Mouse (Mus musculus) c-Kit-positive CD71-positive TER-119-negative erythroid progenitor cells, embryonic 14.5 days (primary cell): ENCODE measurements around the gene Zgrf1.

Experiments used
- DNase-seq: peaks from one replicate; pipeline ENCODE4 v3.0.0-alpha.2; 2013; ENCODE audit warnings: low read depth

Gene Zgrf1

DNA sequence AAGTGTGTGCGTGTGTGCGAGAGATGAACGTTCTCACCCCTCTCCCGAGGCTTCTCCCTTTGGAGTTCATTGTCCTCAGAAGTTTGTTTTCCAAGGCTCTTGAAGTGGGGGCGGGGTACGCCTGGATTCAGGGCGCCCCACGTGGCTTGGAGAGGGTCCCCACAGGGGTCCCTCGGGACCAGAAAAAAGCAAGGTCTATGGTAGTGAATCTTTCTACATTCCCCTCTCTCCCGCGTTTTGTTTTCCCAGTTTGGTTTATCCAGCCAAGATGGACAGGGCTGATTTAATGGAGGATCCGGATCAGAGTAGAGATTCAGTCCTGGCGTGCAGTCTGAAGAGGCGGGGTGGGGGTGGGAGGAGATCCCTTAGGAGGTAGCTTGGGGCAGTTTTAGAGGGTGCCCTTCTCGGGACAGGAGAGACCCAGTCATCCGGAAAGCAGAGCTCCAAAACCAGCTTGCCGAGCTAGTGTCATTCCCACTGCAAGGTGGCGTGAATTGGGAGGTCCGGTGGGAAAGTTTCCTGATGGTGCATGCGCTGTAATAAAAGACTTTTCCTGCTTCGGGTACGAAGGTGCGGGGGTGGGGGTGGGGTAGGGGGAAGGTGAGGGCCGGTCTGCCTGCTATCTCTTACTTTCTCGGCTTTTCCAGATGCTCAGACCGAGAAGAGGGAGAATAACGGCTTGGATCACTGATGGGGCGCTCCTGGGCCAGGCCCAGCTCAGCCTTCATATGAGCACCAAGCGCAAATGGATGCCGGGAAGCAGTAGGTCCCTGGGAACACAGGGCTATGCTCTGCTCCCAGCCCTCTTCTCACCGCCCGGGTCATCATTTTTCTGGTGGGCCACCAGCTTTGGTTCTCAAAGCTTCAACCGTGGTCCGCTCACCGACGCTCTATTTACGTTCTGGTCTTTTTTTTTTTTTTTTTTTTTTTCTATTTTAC lies 87.7 kb downstream of the Zgrf1 start:
- DNase-seq = no peak

DNA sequence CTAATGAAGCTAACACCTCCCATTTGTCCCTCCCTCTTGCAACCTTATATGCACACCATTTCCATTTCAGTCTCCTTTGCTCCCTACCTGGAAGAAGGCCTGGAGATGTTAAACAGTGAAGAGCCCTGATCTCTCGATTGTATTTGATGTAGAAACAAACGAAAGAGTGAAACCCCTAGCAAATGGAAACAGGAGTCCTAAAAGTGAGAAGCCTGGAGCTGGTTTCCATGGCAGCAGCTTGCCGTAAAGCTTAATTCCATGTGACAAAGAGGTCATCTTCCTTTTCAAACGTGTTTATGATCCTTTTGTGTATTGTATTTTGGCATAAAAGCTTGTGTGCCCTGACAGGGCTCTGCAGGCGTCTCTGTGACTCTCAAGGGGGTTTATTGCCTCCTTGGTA lies 88.9 kb downstream of the Zgrf1 start:
- no peak for DNase-seq

DNA sequence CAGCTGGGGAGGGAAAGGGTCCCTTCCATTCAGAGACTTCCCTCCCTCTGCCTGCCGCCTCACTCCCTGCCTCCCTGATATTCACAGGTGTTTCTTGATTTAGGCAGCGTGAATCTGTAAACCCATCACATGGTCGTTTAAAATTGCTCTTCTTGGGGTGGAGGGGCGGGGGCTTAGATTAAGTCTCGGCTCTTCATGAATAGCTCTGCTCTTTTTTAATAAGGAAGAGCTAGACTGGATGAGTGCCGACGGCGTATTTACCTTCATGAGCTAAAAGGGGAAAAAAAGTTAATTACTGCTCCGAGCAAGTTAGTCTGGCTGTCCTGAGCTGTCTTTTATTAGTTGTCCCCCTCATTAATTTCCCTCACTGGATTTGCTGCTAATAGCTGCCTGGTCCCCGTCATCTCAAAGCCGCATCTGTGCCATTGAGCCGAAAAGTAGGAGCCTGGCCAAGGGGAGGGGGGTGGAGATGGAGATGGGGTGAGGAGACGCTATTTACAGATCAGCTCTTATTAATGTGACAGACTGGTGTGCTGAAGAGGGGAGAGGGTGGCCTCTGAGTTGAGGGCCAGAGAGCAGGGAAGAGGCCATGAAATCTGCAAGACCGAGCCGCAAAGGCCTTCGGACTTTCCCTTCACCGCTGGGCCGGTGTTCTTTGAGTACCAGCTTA lies 93.0 kb downstream of the Zgrf1 start:
- no peak for DNase-seq

DNA sequence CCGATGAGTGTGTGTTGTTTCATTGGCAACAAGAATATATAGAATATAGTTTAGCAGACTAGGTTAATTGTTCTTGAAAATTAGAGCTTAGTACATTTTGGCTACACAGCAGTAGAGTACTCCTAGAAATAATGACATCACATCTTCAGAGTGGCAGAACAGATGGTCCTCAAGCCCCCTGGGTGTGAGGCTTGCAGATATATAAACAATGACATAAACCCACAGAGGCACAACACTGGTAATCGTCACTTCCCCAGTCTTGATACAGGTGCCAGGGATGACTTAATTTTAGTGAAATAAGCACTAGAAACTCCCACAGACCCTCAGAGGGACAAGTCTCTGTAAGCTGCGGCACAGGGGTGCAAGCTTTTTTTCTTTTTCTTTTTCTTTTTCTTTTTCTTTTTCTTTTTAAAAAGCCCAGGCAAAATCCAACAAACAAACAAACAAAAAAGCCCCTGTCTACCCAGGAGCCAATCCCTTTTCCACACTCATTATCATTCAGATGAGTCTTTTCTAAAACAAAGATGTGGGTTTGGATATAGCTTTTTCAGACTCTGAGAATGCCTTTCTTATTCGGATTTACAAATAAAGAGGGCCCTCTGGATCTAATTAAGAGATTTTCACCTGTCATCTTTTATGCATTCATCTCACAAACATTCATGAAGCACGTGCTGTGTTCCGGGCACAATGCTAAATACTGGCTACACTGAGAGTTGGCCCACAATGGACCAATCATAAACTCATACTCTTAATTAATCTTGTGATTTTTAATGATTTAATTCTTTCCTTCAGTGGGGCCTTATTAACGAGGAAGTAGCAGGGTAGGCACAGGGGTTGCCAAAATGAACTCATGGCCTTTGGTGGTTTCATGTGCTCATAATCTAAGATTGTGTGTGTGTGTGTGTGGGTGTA lies 98.7 kb downstream of the Zgrf1 start:
- no peak for DNase-seq

GRCm38 (mm10) chr3:127660712-127661111 lies 107.4 kb downstream of the Zgrf1 start:
- DNase-seq = no peak

GRCm38 (mm10) chr3:127661646-127662531 lies 108.6 kb downstream of the Zgrf1 start:
- no peak for DNase-seq
